Comparison of ENCODE assay signal across 28 mouse cellular contexts in genomic region chr7:37215498-37215897, GRCm38 (mm10).
DNase-seq lines count a peak whose midpoint lies in the region; ATAC-seq and TF ChIP-seq lines count a peak whose summit lies in the region.
"Had no signal": no experiment of that assay in that cellular context is flagged by ENCODE, and none has a peak within 500 bp of the region (broad histone marks: within the 10 kb centered on the region; RNA-seq: fewer than 3 reads in every experiment).

No protein-coding gene starts in this region.

- H3K4me3 ChIP-seq in liver, adult 2 months (ENCODE audit: insufficient read depth, low read depth, low read length): no peak overlapping the region
- no peak overlapping the region for H3K4me3 ChIP-seq in liver, embryonic 12.5 days
- H3K4me3 ChIP-seq in intestine, embryonic 15.5 days (replicated peaks): no peak overlapping the region
- no peak overlapping the region for H3K4me3 ChIP-seq in intestine, postnatal 0 days (ENCODE audit: low read depth, low read length)
- H3K4me3 ChIP-seq in midbrain, embryonic 14.5 days (replicated peaks; ENCODE audit: low read depth, low read length): no peak overlapping the region
- H3K4me3 ChIP-seq: embryonic facial prominence, embryonic 12.5 days; embryonic facial prominence, embryonic 15.5 days; heart, embryonic 12.5 days; heart, embryonic 15.5 days; hindbrain, embryonic 10.5 days; hindbrain, embryonic 13.5 days had no signal

- DNase-seq in liver, adult 2 months (ENCODE audit: extremely low read depth, low read depth, low spot score): peak; percentile 97
- no peak for DNase-seq in midbrain, embryonic 14.5 days
- DNase-seq in frontal cortex, postnatal 10 days (ENCODE audit: low spot score in 2 of 2): no peak
- DNase-seq: adrenal gland, postnatal 10 days; adrenal gland, postnatal 36 days; B cell, adult 2 months; cerebellum, adult 18-20 months; cerebellum, adult 9-10 months; cerebellum, postnatal 25 days; forebrain, postnatal 0 days; gastrocnemius, postnatal 25 days; heart, adult 18-20 months; heart, postnatal 10 days; heart, postnatal 36 days had no signal

- peaks cover 3% of the 10 kb centered on the region; the same call in 1 of the 2 replicates for H3K79me2 ChIP-seq in liver, adult 2 months (ENCODE audit: control insufficient read depth, insufficient read depth, low read length)

- peaks cover 13% of the 10 kb centered on the region for H3K4me1 ChIP-seq in liver, adult 2 months (ENCODE audit: control insufficient read depth, insufficient read depth, low read length)
- peaks cover 6% of the 10 kb centered on the region; the same call in 1 of the 2 replicates for H3K4me1 ChIP-seq in liver, embryonic 12.5 days
- H3K4me1 ChIP-seq in intestine, embryonic 15.5 days (replicated peaks): peaks cover 10% of the 10 kb centered on the region
- H3K4me1 ChIP-seq in intestine, postnatal 0 days (replicated peaks; ENCODE audit: control insufficient read depth, insufficient read depth, low read length): peaks cover 6% of the 10 kb centered on the region; the same call in 1 of the 2 replicates
- H3K4me1 ChIP-seq in midbrain, embryonic 14.5 days (ENCODE audit: control insufficient read depth, insufficient read depth, low read length): no peaks in the 10 kb centered on the region
- H3K4me1 ChIP-seq: heart, embryonic 15.5 days had no signal

- H3K36me3 ChIP-seq in liver, adult 2 months (ENCODE audit: control insufficient read depth, insufficient read depth, low read length): no peaks in the 10 kb centered on the region
- H3K36me3 ChIP-seq in liver, embryonic 12.5 days: no peaks in the 10 kb centered on the region
- H3K36me3 ChIP-seq in intestine, embryonic 15.5 days: no peaks in the 10 kb centered on the region
- no peaks in the 10 kb centered on the region for H3K36me3 ChIP-seq in intestine, postnatal 0 days (ENCODE audit: control insufficient read depth, insufficient read depth)
- H3K36me3 ChIP-seq in midbrain, embryonic 14.5 days (ENCODE audit: control insufficient read depth, insufficient read depth, low read length): no peaks in the 10 kb centered on the region
- H3K36me3 ChIP-seq: embryonic facial prominence, embryonic 12.5 days; embryonic facial prominence, embryonic 15.5 days; G1E; heart, embryonic 12.5 days; heart, embryonic 15.5 days; hindbrain, embryonic 10.5 days; hindbrain, embryonic 13.5 days had no signal

- H3K9ac ChIP-seq in liver, adult 2 months (ENCODE audit: low read depth, low read length): no peak overlapping the region
- H3K9ac ChIP-seq in liver, embryonic 12.5 days: no peak overlapping the region
- no peak overlapping the region for H3K9ac ChIP-seq in intestine, embryonic 15.5 days
- no peak overlapping the region for H3K9ac ChIP-seq in intestine, postnatal 0 days (ENCODE audit: low read depth, low read length)
- H3K9ac ChIP-seq in midbrain, embryonic 14.5 days (replicated peaks; ENCODE audit: low read length): no peak overlapping the region
- H3K9ac ChIP-seq: embryonic facial prominence, embryonic 12.5 days; embryonic facial prominence, embryonic 15.5 days; forebrain, postnatal 0 days; heart, embryonic 12.5 days; heart, embryonic 15.5 days; hindbrain, embryonic 13.5 days had no signal

- H3K9me3 ChIP-seq in liver, embryonic 12.5 days (replicated peaks): 0 out of 2 replicates have a peak, but pooled peaks cover 11% of the 10 kb centered on the region
- no peaks in the 10 kb centered on the region for H3K9me3 ChIP-seq in intestine, embryonic 15.5 days
- H3K9me3 ChIP-seq in intestine, postnatal 0 days (ENCODE audit: control insufficient read depth): no peaks in the 10 kb centered on the region
- H3K9me3 ChIP-seq in midbrain, embryonic 14.5 days (ENCODE audit: control insufficient read depth, low read length): no peaks in the 10 kb centered on the region
- H3K9me3 ChIP-seq: embryonic facial prominence, embryonic 12.5 days; embryonic facial prominence, embryonic 15.5 days; heart, embryonic 12.5 days; heart, embryonic 15.5 days; hindbrain, embryonic 10.5 days; hindbrain, embryonic 13.5 days had no signal

- 25% methylated on average over 6 of the region's 6 CpGs for WGBS in liver, adult 2 months
- WGBS in liver, embryonic 12.5 days (ENCODE audit: insufficient replicate concordance): 63% methylated on average over 6 of the region's 6 CpGs
- WGBS in intestine, embryonic 15.5 days: 75% methylated on average over 6 of the region's 6 CpGs
- WGBS in intestine, postnatal 0 days: 45% methylated on average over 6 of the region's 6 CpGs
- WGBS in midbrain, embryonic 14.5 days: 95% methylated on average over 6 of the region's 6 CpGs

- no peak for TF ChIP-seq POLR2A in liver, adult 2 months (IDR thresholded peaks at IDR 0.05; ENCODE audit: extremely low read depth, insufficient read depth, low read length)

- no peak overlapping the region for H3K4me2 ChIP-seq in liver, embryonic 12.5 days
- no peak overlapping the region for H3K4me2 ChIP-seq in intestine, embryonic 15.5 days (replicated peaks)
- H3K4me2 ChIP-seq in intestine, postnatal 0 days (replicated peaks; ENCODE audit: low read depth): no peak overlapping the region
- no peak overlapping the region for H3K4me2 ChIP-seq in midbrain, embryonic 14.5 days (ENCODE audit: low read length)
- H3K4me2 ChIP-seq: embryonic facial prominence, embryonic 12.5 days; embryonic facial prominence, embryonic 15.5 days; heart, embryonic 12.5 days; heart, embryonic 15.5 days; hindbrain, embryonic 13.5 days had no signal

- no peak for ATAC-seq in liver, embryonic 12.5 days
- peak; percentile 84 for ATAC-seq in intestine, embryonic 15.5 days
- ATAC-seq in intestine, postnatal 0 days: peak; percentile 93
- no peak for ATAC-seq in midbrain, embryonic 14.5 days (ENCODE audit: low FRiP score, low TSS enrichment)
- ATAC-seq: forebrain, embryonic 14.5 days; forebrain, postnatal 0 days; hindbrain, embryonic 16.5 days; Patski had no signal

- no peaks in the 10 kb centered on the region for H3K27me3 ChIP-seq in liver, adult 2 months (ENCODE audit: control insufficient read depth, insufficient read depth, low read length)
- no peaks in the 10 kb centered on the region for H3K27me3 ChIP-seq in liver, embryonic 12.5 days (replicated peaks)
- H3K27me3 ChIP-seq in intestine, embryonic 15.5 days (replicated peaks): no peaks in the 10 kb centered on the region
- no peaks in the 10 kb centered on the region for H3K27me3 ChIP-seq in intestine, postnatal 0 days (replicated peaks; ENCODE audit: control insufficient read depth, insufficient read depth, low read length)
- peaks cover 2% of the 10 kb centered on the region; the same call in 1 of the 2 replicates for H3K27me3 ChIP-seq in midbrain, embryonic 14.5 days (ENCODE audit: control insufficient read depth, insufficient read depth, low read length)
- H3K27me3 ChIP-seq: CH12.LX; embryonic facial prominence, embryonic 12.5 days; embryonic facial prominence, embryonic 15.5 days; heart, embryonic 12.5 days; heart, embryonic 15.5 days had no signal

- TF ChIP-seq CTCF in liver, adult 2 months (IDR thresholded peaks at IDR 0.05; ENCODE audit: low read depth, low read length): no peak
- no peak for TF ChIP-seq CTCF in intestine, postnatal 0 days (IDR thresholded peaks at IDR 0.05; ENCODE audit: low read depth)

- peak overlapping the region; percentile 97 for H3K27ac ChIP-seq in liver, adult 2 months (replicated peaks; ENCODE audit: insufficient read depth, low read depth, low read length)
- H3K27ac ChIP-seq in liver, embryonic 12.5 days: no peak overlapping the region
- H3K27ac ChIP-seq in intestine, embryonic 15.5 days: no peak overlapping the region
- peak overlapping the region; percentile 68 for H3K27ac ChIP-seq in intestine, postnatal 0 days (ENCODE audit: low read depth, low read length)
- no peak overlapping the region for H3K27ac ChIP-seq in midbrain, embryonic 14.5 days (replicated peaks; ENCODE audit: low read depth, low read length)
- H3K27ac ChIP-seq: embryonic facial prominence, embryonic 12.5 days; embryonic facial prominence, embryonic 15.5 days; heart, embryonic 15.5 days; hindbrain, embryonic 10.5 days; hindbrain, embryonic 13.5 days had no signal

Comparison
In these comparisons a context has a peak if more than half of its experiments do, and no peak if none do; other contexts are left out.
1. H3K27ac ChIP-seq: peak in liver, adult 2 months (single experiment) and intestine, postnatal 0 days (single experiment); none in liver, embryonic 12.5 days (single experiment), intestine, embryonic 15.5 days (single experiment) and midbrain, embryonic 14.5 days (single experiment).
2. ATAC-seq: peak in intestine, embryonic 15.5 days (single experiment) and intestine, postnatal 0 days (single experiment); none in liver, embryonic 12.5 days (single experiment) and midbrain, embryonic 14.5 days (single experiment).